Mouse (Mus musculus): ENCODE measurements around the gene Sox30. TPM values are rescaled to one million over a fixed set of nuclear protein-coding genes. Genes with fewer than 3 reads are reported as not detected.

Sox30 gene
- polyA plus RNA-seq, 1 experiment = not detected

GRCm38 (mm10) chr11:46027952-46028814 lies 48.1 kb downstream of the Sox30 start:
- WGBS = 93% methylated on average over 6 of the region's 6 CpGs
- no peak overlapping the region for H3K27ac ChIP-seq (ENCODE audit: insufficient read depth, low read depth, low read length)
- H3K4me1 ChIP-seq (ENCODE audit: control insufficient read depth, insufficient read depth, low read length) = no peaks in the 10 kb centered on the region
- no peak for TF ChIP-seq CTCF (IDR thresholded peaks at IDR 0.05; ENCODE audit: insufficient read depth, low read depth, low read length)
- TF ChIP-seq POLR2A (IDR thresholded peaks at IDR 0.05; ENCODE audit: insufficient read depth, low read depth, low read length) = no peak
- H3K4me3 ChIP-seq (ENCODE audit: insufficient read depth, low read depth, low read length) = no peak overlapping the region

GRCm38 (mm10) chr11:46029485-46029884 lies 49.4 kb downstream of the Sox30 start:
- Histone ChIP-seq H3K4me3 (ENCODE audit: insufficient read depth, low read depth, low read length) (no peak overlapping the region), H3K27ac (ENCODE audit: insufficient read depth, low read depth, low read length) (no peak overlapping the region), H3K4me1 (ENCODE audit: control insufficient read depth, insufficient read depth, low read length) (no peaks in the 10 kb centered on the region)
- 29% methylated on average over 2 of the region's 2 CpGs for WGBS
- no peak for TF ChIP-seq POLR2A (IDR thresholded peaks at IDR 0.05; ENCODE audit: insufficient read depth, low read depth, low read length)
- TF ChIP-seq CTCF (IDR thresholded peaks at IDR 0.05; ENCODE audit: insufficient read depth, low read depth, low read length) = no peak

GRCm38 (mm10) chr11:46030026-46030425 lies 49.9 kb downstream of the Sox30 start:
- TF ChIP-seq POLR2A (IDR thresholded peaks at IDR 0.05; ENCODE audit: insufficient read depth, low read depth, low read length) = no peak
- TF ChIP-seq CTCF (IDR thresholded peaks at IDR 0.05; ENCODE audit: insufficient read depth, low read depth, low read length) = no peak
- Histone ChIP-seq H3K4me1 (ENCODE audit: control insufficient read depth, insufficient read depth, low read length) (no peaks in the 10 kb centered on the region), H3K4me3 (ENCODE audit: insufficient read depth, low read depth, low read length) (no peak overlapping the region), H3K27ac (ENCODE audit: insufficient read depth, low read depth, low read length) (no peak overlapping the region)
- 64% methylated on average over 2 of the region's 2 CpGs for WGBS

- WGBS = 72% methylated on average over 3 of the region's 3 CpGs
- no peak overlapping the region for H3K4me3 ChIP-seq (ENCODE audit: insufficient read depth, low read depth, low read length)
- no peaks in the 10 kb centered on the region for H3K4me1 ChIP-seq (ENCODE audit: control insufficient read depth, insufficient read depth, low read length)
- TF ChIP-seq POLR2A (IDR thresholded peaks at IDR 0.05; ENCODE audit: insufficient read depth, low read depth, low read length) = no peak
- TF ChIP-seq CTCF (IDR thresholded peaks at IDR 0.05; ENCODE audit: insufficient read depth, low read depth, low read length) = no peak
- H3K27ac ChIP-seq (ENCODE audit: insufficient read depth, low read depth, low read length) = no peak overlapping the region
These were observed 51.4 kb downstream of the Sox30 start for GRCm38 (mm10) chr11:46031470-46031869.

GRCm38 (mm10) chr11:46032956-46033355 lies 52.8 kb downstream of the Sox30 start:
- Histone ChIP-seq H3K4me3 (ENCODE audit: insufficient read depth, low read depth, low read length) (no peak overlapping the region), H3K27ac (ENCODE audit: insufficient read depth, low read depth, low read length) (no peak overlapping the region), H3K4me1 (ENCODE audit: control insufficient read depth, insufficient read depth, low read length) (no peaks in the 10 kb centered on the region)
- WGBS = 92% methylated on average over 7 of the region's 7 CpGs
- no peak for TF ChIP-seq POLR2A (IDR thresholded peaks at IDR 0.05; ENCODE audit: insufficient read depth, low read depth, low read length)

- H3K4me3 ChIP-seq (ENCODE audit: insufficient read depth, low read depth, low read length) = no peak overlapping the region
- WGBS = 96% methylated on average over 10 of the region's 10 CpGs
These were observed 56.3 kb downstream of the Sox30 start for GRCm38 (mm10) chr11:46036374-46036773.

GRCm38 (mm10) chr11:46038901-46039300 lies 58.8 kb downstream of the Sox30 start:
- TF ChIP-seq CTCF (IDR thresholded peaks at IDR 0.05; ENCODE audit: insufficient read depth, low read depth, low read length) (no peak), POLR2A (IDR thresholded peaks at IDR 0.05; ENCODE audit: insufficient read depth, low read depth, low read length) (no peak)
- 82% methylated on average over 15 of the region's 15 CpGs for WGBS
- Histone ChIP-seq H3K4me1 (ENCODE audit: control insufficient read depth, insufficient read depth, low read length) (no peaks in the 10 kb centered on the region; the same call in 1 of the 2 replicates), H3K27ac (ENCODE audit: insufficient read depth, low read depth, low read length) (no peak overlapping the region), H3K4me3 (ENCODE audit: insufficient read depth, low read depth, low read length) (no peak overlapping the region)

More at GRCm38 (mm10) chr11:46036374-46036773, 56.3 kb downstream of the Sox30 start:
- H3K4me1 ChIP-seq (ENCODE audit: control insufficient read depth, insufficient read depth, low read length) = no peaks in the 10 kb centered on the region; the same call in 1 of the 2 replicates
- H3K27ac ChIP-seq (ENCODE audit: insufficient read depth, low read depth, low read length) = no peak overlapping the region
- TF ChIP-seq CTCF (IDR thresholded peaks at IDR 0.05; ENCODE audit: insufficient read depth, low read depth, low read length) = no peak
- TF ChIP-seq POLR2A (IDR thresholded peaks at IDR 0.05; ENCODE audit: insufficient read depth, low read depth, low read length) = no peak

- WGBS = 64% methylated on average over 11 of the region's 11 CpGs
- H3K4me3 ChIP-seq (ENCODE audit: insufficient read depth, low read depth, low read length) = no peak overlapping the region
- H3K4me1 ChIP-seq (ENCODE audit: control insufficient read depth, insufficient read depth, low read length) = no peaks in the 10 kb centered on the region; the same call in 1 of the 2 replicates
- H3K27ac ChIP-seq (ENCODE audit: insufficient read depth, low read depth, low read length) = no peak overlapping the region
- TF ChIP-seq POLR2A (IDR thresholded peaks at IDR 0.05; ENCODE audit: insufficient read depth, low read depth, low read length) = no peak
- no peak for TF ChIP-seq CTCF (IDR thresholded peaks at IDR 0.05; ENCODE audit: insufficient read depth, low read depth, low read length)
These were observed 59.2 kb downstream of the Sox30 start for GRCm38 (mm10) chr11:46039335-46039734.

- H3K4me1 ChIP-seq (ENCODE audit: control insufficient read depth, insufficient read depth, low read length) = no peaks in the 10 kb centered on the region; the same call in 1 of the 2 replicates
- no peak for TF ChIP-seq POLR2A (IDR thresholded peaks at IDR 0.05; ENCODE audit: insufficient read depth, low read depth, low read length)
- no peak for TF ChIP-seq CTCF (IDR thresholded peaks at IDR 0.05; ENCODE audit: insufficient read depth, low read depth, low read length)
- 92% methylated on average over 9 of the region's 9 CpGs for WGBS
- no peak overlapping the region for H3K4me3 ChIP-seq (ENCODE audit: insufficient read depth, low read depth, low read length)
- H3K27ac ChIP-seq (ENCODE audit: insufficient read depth, low read depth, low read length) = no peak overlapping the region
These were observed 60.9 kb downstream of the Sox30 start for GRCm38 (mm10) chr11:46040841-46041556.
